Mouse (Mus musculus) NIH3T3 (cell line): ENCODE results near the gene Clic4.
"Not testable (repeated sequence)": the region's sequence is repeated elsewhere in the genome, so short reads cannot be mapped to it uniquely, and the experiment has no call there.

Source experiments
- DNase-seq: peaks from one replicate; pipeline ENCODE4 v3.0.0-alpha.2; 2012; ENCODE audit warnings: low read depth

The Clic4 gene

GRCm38 (mm10) chr4:135292477-135293089 is 20.0 kb upstream of the Clic4 start:
- DNase-seq: peak; percentile 32

GRCm38 (mm10) chr4:135291841-135292240 is 19.2 kb upstream of the Clic4 start:
- DNase-seq: no peak

- no peak for DNase-seq
These were observed 18.6 kb upstream of the Clic4 start for GRCm38 (mm10) chr4:135291199-135291598.

- DNase-seq: no peak
These were observed 15.4 kb upstream of the Clic4 start for GRCm38 (mm10) chr4:135287975-135288374.

- no peak for DNase-seq
These were observed 14.3 kb upstream of the Clic4 start for GRCm38 (mm10) chr4:135286833-135287395.

GRCm38 (mm10) chr4:135286033-135286622 is 13.5 kb upstream of the Clic4 start:
- no peak for DNase-seq

- DNase-seq: no peak
These were observed 12.8 kb upstream of the Clic4 start for GRCm38 (mm10) chr4:135285436-135285835.

GRCm38 (mm10) chr4:135283875-135284274 is 11.3 kb upstream of the Clic4 start:
- DNase-seq: no peak

GRCm38 (mm10) chr4:135283417-135283816 is 10.8 kb upstream of the Clic4 start:
- DNase-seq: no peak

GRCm38 (mm10) chr4:135282651-135283290 is 10.2 kb upstream of the Clic4 start:
- no peak for DNase-seq

- not testable (repeated sequence) for DNase-seq
These were observed 7.4 kb upstream of the Clic4 start for GRCm38 (mm10) chr4:135280016-135280415.

GRCm38 (mm10) chr4:135276681-135277379 is 4.2 kb upstream of the Clic4 start:
- no peak for DNase-seq

- DNase-seq: no peak
These were observed 2.1 kb upstream of the Clic4 start for GRCm38 (mm10) chr4:135274761-135275160.

GRCm38 (mm10) chr4:135273307-135273682 is 681 bp upstream of the Clic4 start:
- DNase-seq: no peak

- DNase-seq: peak; percentile 70
These were observed 565 bp downstream of the Clic4 start for GRCm38 (mm10) chr4:135271881-135272616.

- peak; percentile 84 for DNase-seq
These were observed 1.2 kb downstream of the Clic4 start for GRCm38 (mm10) chr4:135271419-135271828.

GRCm38 (mm10) chr4:135270476-135270875 is 2.1 kb downstream of the Clic4 start:
- no peak for DNase-seq

GRCm38 (mm10) chr4:135269656-135270341 is 2.8 kb downstream of the Clic4 start:
- peak; percentile 32 for DNase-seq

- DNase-seq: no peak
These were observed 5.1 kb downstream of the Clic4 start for GRCm38 (mm10) chr4:135267521-135267920.

GRCm38 (mm10) chr4:135266987-135267386 is 5.6 kb downstream of the Clic4 start:
- DNase-seq: no peak

GRCm38 (mm10) chr4:135260434-135260833 is 12.2 kb downstream of the Clic4 start:
- no peak for DNase-seq
